Comparison of ENCODE assay signal across 9 mouse cellular contexts in genomic region chr10:127420676-127421353, GRCm38 (mm10). TPM values are rescaled to one million over a fixed set of nuclear protein-coding genes. Genes with fewer than 3 reads are reported as not detected.
DNase-seq lines count a peak whose midpoint lies in the region; ATAC-seq and TF ChIP-seq lines count a peak whose summit lies in the region.
"Had no signal": no experiment of that assay in that cellular context is flagged by ENCODE, and none has a peak within 500 bp of the region (broad histone marks: within the 10 kb centered on the region; RNA-seq: fewer than 3 reads in every experiment).

No protein-coding gene starts in this region.

- ATAC-seq in lung, embryonic 14.5 days (ENCODE audit: insufficient read depth): no peak
- ATAC-seq in hindbrain, embryonic 15.5 days (ENCODE audit: low FRiP score, low read depth): peak; percentile 54
- ATAC-seq in neural tube, embryonic 12.5 days (ENCODE audit: low FRiP score, low read depth): no peak

- H3K36me3 ChIP-seq in lung, embryonic 14.5 days (ENCODE audit: insufficient read depth): no peaks in the 10 kb centered on the region
- H3K36me3 ChIP-seq in embryonic facial prominence, embryonic 10.5 days (replicated peaks): no peaks in the 10 kb centered on the region
- no peaks in the 10 kb centered on the region for H3K36me3 ChIP-seq in hindbrain, embryonic 15.5 days
- H3K36me3 ChIP-seq in neural tube, embryonic 12.5 days: no peaks in the 10 kb centered on the region

- H3K27me3 ChIP-seq in lung, embryonic 14.5 days (ENCODE audit: insufficient read depth, low read length): no peaks in the 10 kb centered on the region
- H3K27me3 ChIP-seq in embryonic facial prominence, embryonic 10.5 days (replicated peaks; ENCODE audit: low read depth, poor library complexity, severe bottlenecking): no peaks in the 10 kb centered on the region
- no peaks in the 10 kb centered on the region for H3K27me3 ChIP-seq in hindbrain, embryonic 15.5 days
- no peaks in the 10 kb centered on the region for H3K27me3 ChIP-seq in neural tube, embryonic 12.5 days (replicated peaks)

- no peak overlapping the region for H3K4me2 ChIP-seq in lung, embryonic 14.5 days
- H3K4me2 ChIP-seq in hindbrain, embryonic 15.5 days: peak overlapping the region; percentile 50
- peak overlapping the region; percentile 38 for H3K4me2 ChIP-seq in neural tube, embryonic 12.5 days (replicated peaks)

- 0 out of 2 replicates have a peak, but pooled peaks cover 13% of the 10 kb centered on the region for H3K4me1 ChIP-seq in lung, embryonic 14.5 days (ENCODE audit: insufficient read depth)
- H3K4me1 ChIP-seq in embryonic facial prominence, embryonic 10.5 days: peaks cover 56% of the 10 kb centered on the region
- H3K4me1 ChIP-seq in hindbrain, embryonic 15.5 days (replicated peaks): peaks cover 34% of the 10 kb centered on the region
- peaks cover 21% of the 10 kb centered on the region for H3K4me1 ChIP-seq in neural tube, embryonic 12.5 days

- WGBS in lung, embryonic 14.5 days: 16% methylated on average over 9 of the region's 9 CpGs
- 8% methylated on average over 9 of the region's 9 CpGs for WGBS in embryonic facial prominence, embryonic 10.5 days
- 6% methylated on average over 9 of the region's 9 CpGs for WGBS in hindbrain, embryonic 15.5 days
- 7% methylated on average over 9 of the region's 9 CpGs for WGBS in neural tube, embryonic 12.5 days

- no peak overlapping the region for H3K27ac ChIP-seq in lung, embryonic 14.5 days (ENCODE audit: low read depth)
- 0 out of 2 replicates have a peak overlapping the region, but pooled peaks have one; percentile 24 for H3K27ac ChIP-seq in embryonic facial prominence, embryonic 10.5 days (replicated peaks)
- H3K27ac ChIP-seq in hindbrain, embryonic 15.5 days (replicated peaks): peak overlapping the region; percentile 61
- no peak overlapping the region for H3K27ac ChIP-seq in neural tube, embryonic 12.5 days

- H3K9me3 ChIP-seq in lung, embryonic 14.5 days (ENCODE audit: low read depth, low read length): no peaks in the 10 kb centered on the region
- H3K9me3 ChIP-seq in embryonic facial prominence, embryonic 10.5 days: no peaks in the 10 kb centered on the region
- no peaks in the 10 kb centered on the region for H3K9me3 ChIP-seq in hindbrain, embryonic 15.5 days
- no peaks in the 10 kb centered on the region for H3K9me3 ChIP-seq in neural tube, embryonic 12.5 days

- H3K4me3 ChIP-seq in lung, embryonic 14.5 days (ENCODE audit: low read depth, low read length): no peak overlapping the region
- no peak overlapping the region for H3K4me3 ChIP-seq in embryonic facial prominence, embryonic 10.5 days
- H3K4me3 ChIP-seq in hindbrain, embryonic 15.5 days: peak overlapping the region; percentile 31
- no peak overlapping the region for H3K4me3 ChIP-seq in neural tube, embryonic 12.5 days

- peak overlapping the region; percentile 13; the same call in 1 of the 2 replicates for H3K9ac ChIP-seq in lung, embryonic 14.5 days
- H3K9ac ChIP-seq in hindbrain, embryonic 15.5 days: peak overlapping the region; percentile 14; the same call in 1 of the 2 replicates
- no peak overlapping the region for H3K9ac ChIP-seq in neural tube, embryonic 12.5 days

- TF ChIP-seq CTCF in lung, embryonic 14.5 days (IDR thresholded peaks at IDR 0.05; ENCODE audit: low read depth): no peak

- DNase-seq in lung, embryonic 14.5 days: no peak
- DNase-seq in lung, postnatal 14 days: no peak
- DNase-seq in embryonic facial prominence, embryonic 10.5 days (ENCODE audit: low spot score): peak; percentile 18
- DNase-seq in spleen, postnatal 36 days (ENCODE audit: low spot score in 2 of 2): no peak
- no peak for DNase-seq in lung, postnatal 36 days
- no peak for DNase-seq in adrenal gland, adult 8-10 months

RNA-seq across cellular contexts. Expression of gene R3hdm2, which starts 40.7 kb away (rescaled TPM):
- 31.9 and 33.8 TPM in 2 replicates for polyA plus RNA-seq in lung, embryonic 14.5 days (2014; fragmentation: Nextera tagmentation; extraction: Ambion mirVana)
- 33.9 and 41.9 TPM in 2 replicates for polyA plus RNA-seq in embryonic facial prominence, embryonic 10.5 days (2016; fragmentation: Nextera tagmentation; extraction: Ambion mirVana)
- 38.8 and 41.9 TPM in 2 replicates for polyA plus RNA-seq in hindbrain, embryonic 15.5 days (2015; fragmentation: Nextera tagmentation; extraction: Ambion mirVana)
- polyA plus RNA-seq in neural tube, embryonic 12.5 days (2016; fragmentation: Nextera tagmentation; extraction: Ambion mirVana): 33.9 and 36.3 TPM in 2 replicates
- 100 to 1,000 TPM; 116 to 158 (median 131) TPM for total RNA-seq in adrenal gland, adult 8-10 months (2022)

RNA-seq across cellular contexts. Expression of gene Inhbc, which starts 50.6 kb away (rescaled TPM):
- polyA plus RNA-seq in lung, embryonic 14.5 days (2014; fragmentation: Nextera tagmentation; extraction: Ambion mirVana): not detected in 2 replicates
- 0.09 and 0.10 TPM in 2 replicates for polyA plus RNA-seq in embryonic facial prominence, embryonic 10.5 days (2016; fragmentation: Nextera tagmentation; extraction: Ambion mirVana)
- not detected in 2 replicates for polyA plus RNA-seq in hindbrain, embryonic 15.5 days (2015; fragmentation: Nextera tagmentation; extraction: Ambion mirVana)
- polyA plus RNA-seq in neural tube, embryonic 12.5 days (2016; fragmentation: Nextera tagmentation; extraction: Ambion mirVana): not detected in 2 replicates
- total RNA-seq in adrenal gland, adult 8-10 months (2022): not detected
- polyA plus RNA-seq: large intestine, adult 2 months had no signal

Comparison
In these comparisons a context has a peak if more than half of its experiments do, and no peak if none do; other contexts are left out.
1. H3K27ac ChIP-seq: peak in embryonic facial prominence, embryonic 10.5 days (single experiment) and hindbrain, embryonic 15.5 days (single experiment); none in lung, embryonic 14.5 days (single experiment) and neural tube, embryonic 12.5 days (single experiment).